Mouse (Mus musculus): ENCODE data around the gene Hydin. TPM values are rescaled to one million over a fixed set of nuclear protein-coding genes. Genes with fewer than 3 reads are reported as not detected.

Gene Hydin
- polyA plus RNA-seq (2014; fragmentation: Nextera tagmentation; extraction: Ambion mirVana) = 0.12 and 0.18 TPM in 2 replicates

DNA sequence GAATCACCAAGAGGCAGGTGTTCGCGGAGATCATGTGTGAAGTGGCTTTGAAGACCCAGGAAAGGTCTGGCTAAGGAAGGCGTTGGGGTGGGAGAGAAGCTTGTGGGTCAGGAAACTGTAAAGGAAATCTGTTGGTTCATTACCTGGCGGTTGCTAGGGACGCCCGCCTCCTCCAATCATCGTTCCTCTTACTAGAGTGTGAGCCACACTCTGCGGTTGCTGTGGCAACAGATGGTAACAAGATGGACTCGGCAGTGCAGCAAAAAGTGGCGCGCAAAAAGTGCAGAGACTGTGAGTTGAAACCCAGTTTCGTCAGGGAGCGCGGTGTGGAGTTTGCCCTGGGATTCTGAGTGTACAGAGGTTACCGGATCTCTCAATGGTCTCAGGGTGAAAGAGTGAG is at the start of gene Hydin:
Gene Hydin, plus strand, starts transcription at position 237 of the 400 bp plus-strand sequence.
- H3K4me1 ChIP-seq (ENCODE audit: insufficient read depth) = 0 out of 2 replicates have a peak, but pooled peaks cover 7% of the 10 kb centered on the region
- no peak within 1 kb of the TSS for H3K27ac ChIP-seq (ENCODE audit: low read depth)
- no peaks in the 10 kb centered on the region for H3K27me3 ChIP-seq (ENCODE audit: insufficient read depth, low read length)
- H3K36me3 ChIP-seq (ENCODE audit: insufficient read depth) = no peaks in the 10 kb centered on the region
- peak within 1 kb of the TSS; percentile 69 for H3K4me2 ChIP-seq
- peak within 1 kb of the TSS; percentile 42 for H3K9ac ChIP-seq
- no peak for TF ChIP-seq CTCF (IDR thresholded peaks at IDR 0.05; ENCODE audit: low read depth)
- no peaks in the 10 kb centered on the region for H3K9me3 ChIP-seq (ENCODE audit: low read depth, low read length)
- WGBS = 0% methylated on average over 15 of the region's 15 CpGs
- peak; percentile 94 for DNase-seq
- peak; percentile 96 for ATAC-seq (ENCODE audit: insufficient read depth)
- peak within 1 kb of the TSS; percentile 33 for H3K4me3 ChIP-seq (ENCODE audit: low read depth, low read length)

DNA sequence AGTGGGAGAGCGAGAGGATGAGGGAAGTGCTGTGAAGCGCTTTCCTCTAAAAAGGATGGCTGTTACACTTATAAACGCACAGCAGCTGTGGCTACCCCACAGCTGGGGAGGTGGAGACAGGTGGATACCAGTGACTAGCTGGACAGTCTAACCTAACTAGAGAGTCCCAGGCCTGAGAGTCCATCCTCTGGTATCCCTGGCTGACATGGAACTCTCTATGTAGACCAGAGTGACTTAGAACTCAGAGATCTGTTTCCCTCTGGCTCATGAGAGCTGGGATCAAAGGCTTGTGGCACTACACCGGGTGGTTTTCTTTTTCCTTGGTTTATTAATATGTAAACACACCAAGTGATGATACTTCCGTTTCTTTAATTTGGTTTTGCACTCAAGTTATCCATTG is 49.6 kb upstream of the Hydin start:
- peak overlapping the region; percentile 60 for H3K4me3 ChIP-seq (ENCODE audit: low read depth, low read length)
- H3K36me3 ChIP-seq (ENCODE audit: insufficient read depth) = peaks cover 12% of the 10 kb centered on the region
- peaks cover 3% of the 10 kb centered on the region; the same call in 1 of the 2 replicates for H3K4me1 ChIP-seq (ENCODE audit: insufficient read depth)
- WGBS = 33% methylated on average over 5 of the region's 5 CpGs
- H3K27me3 ChIP-seq (ENCODE audit: insufficient read depth, low read length) = no peaks in the 10 kb centered on the region
- no peak overlapping the region for H3K9ac ChIP-seq
- DNase-seq (no peak), ATAC-seq (ENCODE audit: insufficient read depth) (peak; percentile 50)
- no peaks in the 10 kb centered on the region for H3K9me3 ChIP-seq (ENCODE audit: low read depth, low read length)
- no peak overlapping the region for H3K27ac ChIP-seq (ENCODE audit: low read depth)
- no peak for TF ChIP-seq CTCF (IDR thresholded peaks at IDR 0.05; ENCODE audit: low read depth)
- H3K4me2 ChIP-seq = peak overlapping the region; percentile 73

DNA sequence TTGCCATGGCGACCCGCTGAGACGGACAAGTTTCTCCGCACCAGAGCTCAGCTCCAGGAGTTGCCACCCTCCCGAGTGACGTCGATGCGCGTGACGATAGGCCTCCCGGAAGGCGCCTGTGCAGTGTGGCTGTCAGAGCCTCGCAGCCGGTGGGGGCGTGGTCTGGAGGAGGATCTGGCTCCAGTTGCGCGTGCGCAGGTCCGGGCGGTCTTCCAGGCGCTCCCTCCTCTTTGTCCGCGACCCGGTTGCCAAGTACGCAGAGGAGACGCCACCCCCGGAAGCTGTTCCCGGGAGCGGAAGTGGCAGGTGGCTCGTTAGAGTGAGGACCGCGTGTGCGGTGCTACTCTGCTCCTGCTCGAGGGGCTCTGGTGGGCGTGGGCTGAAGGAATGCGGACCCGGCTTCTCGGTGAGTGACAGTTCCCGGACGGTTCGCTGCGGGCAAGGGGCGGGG is 49.1 kb upstream of the Hydin start:
- ATAC-seq (ENCODE audit: insufficient read depth) = peak; percentile 99
- H3K9me3 ChIP-seq (ENCODE audit: low read depth, low read length) = no peaks in the 10 kb centered on the region
- H3K9ac ChIP-seq = peak overlapping the region; percentile 45
- WGBS = under 1% methylated on average over 43 of the region's 43 CpGs
- H3K27ac ChIP-seq (ENCODE audit: low read depth) = no peak overlapping the region
- TF ChIP-seq CTCF (IDR thresholded peaks at IDR 0.05; ENCODE audit: low read depth) = no peak
- peak overlapping the region; percentile 60 for H3K4me3 ChIP-seq (ENCODE audit: low read depth, low read length)
- H3K4me1 ChIP-seq (ENCODE audit: insufficient read depth) = peaks cover 3% of the 10 kb centered on the region; the same call in 1 of the 2 replicates
- peak overlapping the region; percentile 73 for H3K4me2 ChIP-seq
- no peaks in the 10 kb centered on the region for H3K27me3 ChIP-seq (ENCODE audit: insufficient read depth, low read length)
- peak; percentile 99 for DNase-seq
- H3K36me3 ChIP-seq (ENCODE audit: insufficient read depth) = peaks cover 18% of the 10 kb centered on the region

DNA sequence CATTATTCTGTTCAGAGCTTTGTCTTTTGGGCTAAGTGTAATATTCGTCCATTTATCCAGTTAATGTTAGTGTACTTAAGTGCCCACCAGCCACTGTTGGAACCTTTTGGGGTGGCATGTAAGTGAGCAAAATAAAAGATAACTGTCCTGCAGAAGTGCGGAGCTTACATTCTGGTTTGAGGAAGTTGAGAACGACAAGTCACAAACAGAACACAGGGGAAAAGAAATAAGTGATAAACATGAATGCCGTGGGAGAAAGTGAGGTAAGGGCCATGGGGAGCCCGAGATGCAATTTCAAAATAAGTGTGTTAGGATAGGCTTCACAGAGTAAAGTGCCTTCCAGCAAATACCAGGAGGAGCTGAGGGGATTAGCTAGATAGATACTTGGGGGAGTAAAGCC is 48.3 kb upstream of the Hydin start:
- Histone ChIP-seq H3K27ac (ENCODE audit: low read depth) (no peak overlapping the region), H3K9ac (peak overlapping the region; percentile 13; the same call in 1 of the 2 replicates)

DNA sequence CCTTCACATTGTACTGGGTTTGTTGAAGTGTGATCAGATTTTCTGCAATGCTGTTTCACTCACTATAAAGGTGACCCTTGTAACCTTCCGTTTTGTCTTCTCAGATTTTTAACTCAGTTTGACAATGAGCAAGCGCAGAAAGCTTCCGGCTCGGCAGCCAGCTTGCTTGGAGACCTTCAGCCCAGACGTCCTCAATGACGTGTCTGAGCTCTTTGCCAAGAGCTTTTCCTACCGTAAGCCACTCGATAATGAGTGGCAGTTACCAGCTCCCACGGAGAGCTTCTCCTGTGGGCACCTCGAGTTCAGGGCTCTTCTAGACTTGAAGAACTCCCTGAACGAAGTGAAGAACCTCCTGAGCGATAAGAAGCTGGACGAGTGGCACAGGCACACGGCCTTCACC is 45.8 kb upstream of the Hydin start:
- TF ChIP-seq CTCF (IDR thresholded peaks at IDR 0.05; ENCODE audit: low read depth) = no peak
- no peak overlapping the region for H3K9ac ChIP-seq
- ATAC-seq (ENCODE audit: insufficient read depth) = no peak
- WGBS = 87% methylated on average over 14 of the region's 14 CpGs
- no peak overlapping the region for H3K4me2 ChIP-seq
- H3K9me3 ChIP-seq (ENCODE audit: low read depth, low read length) = no peaks in the 10 kb centered on the region
- H3K36me3 ChIP-seq (ENCODE audit: insufficient read depth) = peaks cover 30% of the 10 kb centered on the region
- H3K4me1 ChIP-seq (ENCODE audit: insufficient read depth) = peaks cover 3% of the 10 kb centered on the region; the same call in 1 of the 2 replicates
- H3K27me3 ChIP-seq (ENCODE audit: insufficient read depth, low read length) = no peaks in the 10 kb centered on the region
- H3K27ac ChIP-seq (ENCODE audit: low read depth) = no peak overlapping the region
- DNase-seq = no peak
- no peak overlapping the region for H3K4me3 ChIP-seq (ENCODE audit: low read depth, low read length)

More for the DNA sequence above, 48.3 kb upstream of the Hydin start:
- Histone ChIP-seq H3K36me3 (ENCODE audit: insufficient read depth) (peaks cover 26% of the 10 kb centered on the region), H3K4me1 (ENCODE audit: insufficient read depth) (peaks cover 3% of the 10 kb centered on the region; the same call in 1 of the 2 replicates), H3K27me3 (ENCODE audit: insufficient read depth, low read length) (no peaks in the 10 kb centered on the region), H3K9me3 (ENCODE audit: low read depth, low read length) (no peaks in the 10 kb centered on the region), H3K4me2 (peak overlapping the region; percentile 73), H3K4me3 (ENCODE audit: low read depth, low read length) (peak overlapping the region; percentile 60)
- TF ChIP-seq CTCF (IDR thresholded peaks at IDR 0.05; ENCODE audit: low read depth) = no peak
- ATAC-seq (ENCODE audit: insufficient read depth) (no peak), DNase-seq (no peak)
- WGBS = 65% methylated on average over 5 of the region's 5 CpGs

DNA sequence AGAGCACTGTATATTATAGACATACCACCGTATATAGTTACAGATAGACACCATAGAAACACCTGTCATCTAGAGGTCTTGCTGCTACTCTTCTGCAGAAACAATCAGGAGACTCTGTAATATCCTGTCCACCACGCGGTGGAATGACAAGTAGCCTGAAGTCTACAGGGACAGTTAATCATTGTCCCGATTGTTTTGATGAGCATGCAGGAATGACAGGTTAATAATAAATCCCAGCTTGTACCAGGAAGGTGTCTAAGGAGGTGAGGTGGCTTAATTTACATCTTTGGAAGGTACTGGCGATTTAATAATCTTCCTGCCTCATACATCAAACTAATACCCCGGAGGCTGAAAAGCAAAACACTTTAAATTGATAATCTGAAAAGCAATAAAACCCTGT is 36.0 kb upstream of the Hydin start:
- H3K27ac ChIP-seq (ENCODE audit: low read depth) = no peak overlapping the region
- no peak overlapping the region for H3K4me2 ChIP-seq
- no peak overlapping the region for H3K4me3 ChIP-seq (ENCODE audit: low read depth, low read length)
- 48% methylated on average over 6 of the region's 6 CpGs for WGBS
- H3K4me1 ChIP-seq (ENCODE audit: insufficient read depth) = no peaks in the 10 kb centered on the region
- DNase-seq (no peak), ATAC-seq (ENCODE audit: insufficient read depth) (no peak)
- H3K27me3 ChIP-seq (ENCODE audit: insufficient read depth, low read length) = no peaks in the 10 kb centered on the region
- no peak for TF ChIP-seq CTCF (IDR thresholded peaks at IDR 0.05; ENCODE audit: low read depth)
- H3K9me3 ChIP-seq (ENCODE audit: low read depth, low read length) = no peaks in the 10 kb centered on the region
- H3K36me3 ChIP-seq (ENCODE audit: insufficient read depth) = no peaks in the 10 kb centered on the region
- no peak overlapping the region for H3K9ac ChIP-seq

DNA sequence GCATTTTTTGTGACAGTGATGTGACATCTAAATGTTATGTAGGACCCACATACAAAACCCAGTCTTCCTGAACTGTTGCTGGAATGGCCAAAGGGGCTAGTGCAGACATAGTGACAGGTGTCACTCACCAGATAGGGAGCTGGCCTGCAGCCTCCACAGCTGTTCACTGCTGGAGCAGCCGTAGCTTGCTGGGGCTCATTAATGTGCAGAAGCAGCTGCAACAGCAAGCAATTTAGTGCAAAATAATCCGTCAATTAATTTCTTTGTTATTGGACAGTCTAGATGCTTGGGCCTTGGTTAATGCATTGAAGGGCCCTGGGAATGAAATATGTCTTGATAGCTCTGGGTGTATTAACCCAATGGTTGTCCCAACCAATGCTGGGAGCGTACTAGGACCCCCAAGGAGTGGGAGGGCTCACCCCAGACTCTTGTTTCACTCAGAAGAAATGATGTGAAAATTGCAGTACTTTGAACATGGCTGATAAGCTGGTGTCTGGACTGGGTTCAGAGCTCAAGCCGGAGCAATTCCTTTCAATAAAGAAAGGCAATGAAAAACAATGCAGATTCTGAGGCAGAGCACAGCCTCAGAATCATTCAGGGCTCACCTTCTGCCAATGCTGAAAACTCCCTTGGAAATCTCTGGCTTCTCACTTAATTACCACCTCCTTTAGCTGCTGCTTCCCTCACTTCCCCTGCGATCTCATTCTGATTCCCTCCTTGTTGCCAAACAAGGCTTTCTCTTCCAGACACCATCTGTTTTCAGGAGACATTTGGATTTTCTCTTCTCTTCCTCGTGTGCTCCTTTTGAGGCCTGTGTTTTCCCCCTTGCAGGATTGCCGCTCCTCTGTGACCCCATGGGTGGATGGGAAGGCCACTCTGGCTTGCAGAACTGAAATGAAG is 24.2 kb upstream of the Hydin start:
- Histone ChIP-seq H3K27me3 (ENCODE audit: insufficient read depth, low read length) (no peaks in the 10 kb centered on the region), H3K36me3 (ENCODE audit: insufficient read depth) (no peaks in the 10 kb centered on the region), H3K9ac (no peak overlapping the region), H3K4me2 (no peak overlapping the region), H3K4me1 (ENCODE audit: insufficient read depth) (no peaks in the 10 kb centered on the region), H3K4me3 (ENCODE audit: low read depth, low read length) (no peak overlapping the region), H3K9me3 (ENCODE audit: low read depth, low read length) (no peaks in the 10 kb centered on the region), H3K27ac (ENCODE audit: low read depth) (no peak overlapping the region)
- no peak for DNase-seq
- ATAC-seq (ENCODE audit: insufficient read depth) = no peak
- no peak for TF ChIP-seq CTCF (IDR thresholded peaks at IDR 0.05; ENCODE audit: low read depth)
- WGBS = 41% methylated on average over 7 of the region's 7 CpGs
